Mouse (Mus musculus) embryo, embryonic 9.5 days (tissue): ENCODE results near the gene Ankrd45.
A peak's percentile ranks its signal among the peaks of the same experiment; 100 is the strongest.
"Not testable (repeated sequence)": the region's sequence is repeated elsewhere in the genome, so short reads cannot be mapped to it uniquely, and the experiment has no call there.

Source experiments
- DNase-seq: peaks from one replicate; pipeline ENCODE4 v3.0.0-alpha.2; 2017; ENCODE audit errors: extremely low spot score

Gene Ankrd45

GRCm38 (mm10) chr1:161185431-161185830 lies 42.9 kb downstream of the Ankrd45 start:
- DNase-seq: no peak

- no peak for DNase-seq
Observed at GRCm38 (mm10) chr1:161190253-161190910, 47.9 kb downstream of the Ankrd45 start.

DNA sequence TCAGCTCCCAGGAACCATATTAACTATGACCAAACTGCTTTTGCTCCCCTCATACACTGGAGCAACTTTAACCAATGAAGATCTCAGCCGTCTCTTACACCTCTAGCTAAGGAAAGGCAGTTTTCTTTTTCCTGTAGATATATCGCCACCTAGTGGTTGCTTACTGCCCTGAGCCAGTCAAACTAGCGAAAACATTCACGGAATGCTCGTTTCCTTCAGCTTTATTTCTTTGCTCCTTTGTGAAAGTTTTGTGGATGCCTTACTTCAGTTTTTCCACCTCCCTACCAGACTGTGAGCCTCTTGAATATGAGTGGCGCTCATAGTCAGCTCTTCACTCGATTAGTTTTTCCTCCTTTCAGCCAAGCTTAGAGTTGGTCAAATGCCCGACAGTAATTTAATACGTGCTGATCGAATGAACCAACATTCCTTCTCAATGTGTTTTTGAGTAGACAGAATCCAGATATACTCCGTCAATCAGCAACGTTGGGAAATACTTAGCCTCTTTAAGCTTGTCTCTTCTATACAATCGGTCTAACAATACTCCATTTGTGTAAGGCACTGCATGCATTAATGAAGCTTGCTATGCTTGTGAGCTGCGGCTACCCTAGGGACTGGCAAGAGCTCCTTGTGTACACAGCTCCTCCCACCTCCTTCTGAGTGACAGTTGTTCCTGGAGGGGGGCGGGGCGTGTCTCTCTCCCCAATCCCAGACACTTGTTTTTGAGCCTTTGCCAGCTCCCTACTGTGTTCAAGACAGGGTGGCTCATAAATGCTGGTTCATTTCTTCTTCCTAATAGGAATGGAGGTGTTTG lies 53.3 kb downstream of the Ankrd45 start:
- peak; percentile 82 for DNase-seq

DNA sequence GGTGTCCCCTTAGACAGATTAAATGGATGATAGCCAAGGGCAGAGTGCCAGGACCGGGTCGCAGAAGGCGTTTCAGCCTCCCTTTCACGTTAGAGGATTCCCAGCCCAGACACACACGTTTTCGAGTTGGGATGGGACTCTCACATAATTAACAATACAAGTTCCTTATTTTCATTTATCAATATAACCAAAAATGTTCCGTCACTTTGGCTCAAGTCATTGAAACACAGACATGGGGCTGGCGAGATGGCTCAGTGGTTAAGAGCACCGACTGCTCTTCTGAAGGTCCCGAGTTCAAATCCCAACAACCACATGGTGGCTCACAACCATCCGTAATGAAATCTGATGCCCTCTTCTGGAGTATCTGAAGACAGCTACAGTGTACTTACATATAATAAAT lies 53.9 kb downstream of the Ankrd45 start:
- not testable (repeated sequence) for DNase-seq

- no peak for DNase-seq
Observed at GRCm38 (mm10) chr1:161199856-161200255, 57.4 kb downstream of the Ankrd45 start.

GRCm38 (mm10) chr1:161214465-161214864 lies 72.0 kb downstream of the Ankrd45 start:
- DNase-seq: peak; percentile 15

GRCm38 (mm10) chr1:161219816-161220215 lies 77.3 kb downstream of the Ankrd45 start:
- no peak for DNase-seq
